ENCODE assay signal across 22 mouse cellular contexts in the genomic region with DNA sequence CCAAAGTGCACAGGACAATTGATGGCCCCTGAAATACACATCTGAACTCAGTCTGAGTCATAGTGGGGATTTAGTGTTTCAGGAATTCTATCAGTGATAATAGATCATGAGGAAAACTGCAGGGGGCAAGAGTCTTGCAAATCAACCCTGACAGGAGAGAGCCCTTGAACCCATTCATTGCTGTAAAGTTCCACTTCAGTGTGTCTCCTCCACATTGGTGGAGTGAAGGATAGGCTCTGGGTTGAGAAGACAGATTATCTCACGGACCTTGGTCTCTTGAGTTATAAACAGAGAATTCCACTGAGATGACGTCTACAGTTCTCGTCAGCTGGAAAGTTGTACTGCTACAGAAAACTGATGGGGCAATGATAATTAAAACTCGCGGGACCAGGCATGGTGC.
A peak's percentile ranks its signal among the peaks of the same experiment; 100 is the strongest.
DNase-seq lines count a peak whose midpoint lies in the region; ATAC-seq lines count a peak whose summit lies in the region.
"Had no signal": no experiment of that assay in that cellular context is flagged by ENCODE, and none has a peak within 500 bp of the region (broad histone marks: within the 10 kb centered on the region; RNA-seq: fewer than 3 reads in every experiment).

No protein-coding gene starts in this region.

- H3K9me3 ChIP-seq in intestine, embryonic 16.5 days (ENCODE audit: control insufficient read depth, low read length): no peaks in the 10 kb centered on the region; the same call in 1 of the 2 replicates
- no peaks in the 10 kb centered on the region for H3K9me3 ChIP-seq in hindbrain, embryonic 11.5 days (ENCODE audit: control insufficient read depth, low read length)
- H3K9me3 ChIP-seq: embryonic facial prominence, embryonic 15.5 days; forebrain, embryonic 10.5 days; heart, embryonic 15.5 days; hindbrain, embryonic 10.5 days; hindbrain, embryonic 15.5 days had no signal

- H3K27ac ChIP-seq in intestine, embryonic 16.5 days (ENCODE audit: low read length): no peak overlapping the region
- no peak overlapping the region for H3K27ac ChIP-seq in hindbrain, embryonic 11.5 days (ENCODE audit: low read depth, low read length)
- H3K27ac ChIP-seq: embryonic facial prominence, embryonic 15.5 days; forebrain, embryonic 10.5 days; heart, adult 2 months; heart, embryonic 15.5 days; hindbrain, embryonic 10.5 days; hindbrain, embryonic 15.5 days had no signal

- H3K4me3 ChIP-seq in intestine, embryonic 16.5 days (ENCODE audit: low read length): no peak overlapping the region
- H3K4me3 ChIP-seq in hindbrain, embryonic 11.5 days (ENCODE audit: low read depth, low read length): no peak overlapping the region
- H3K4me3 ChIP-seq: embryonic facial prominence, embryonic 15.5 days; erythroblast, embryonic 14.5 days; forebrain, embryonic 10.5 days; heart, adult 2 months; heart, embryonic 15.5 days; hindbrain, embryonic 10.5 days; hindbrain, embryonic 15.5 days had no signal

- WGBS in intestine, embryonic 16.5 days: 44% methylated on average over 5 of the region's 5 CpGs
- 87% methylated on average over 5 of the region's 5 CpGs for WGBS in hindbrain, embryonic 11.5 days

- ATAC-seq in intestine, embryonic 16.5 days: peak; percentile 85
- ATAC-seq in hindbrain, embryonic 11.5 days (ENCODE audit: low FRiP score): no peak
- ATAC-seq: forebrain, embryonic 14.5 days had no signal

- H3K9ac ChIP-seq in intestine, embryonic 16.5 days (ENCODE audit: low read depth, low read length): no peak overlapping the region
- no peak overlapping the region for H3K9ac ChIP-seq in hindbrain, embryonic 11.5 days (ENCODE audit: low read depth, low read length)
- H3K9ac ChIP-seq: embryonic facial prominence, embryonic 15.5 days; heart, embryonic 15.5 days; hindbrain, embryonic 15.5 days had no signal

- no peaks in the 10 kb centered on the region for H3K36me3 ChIP-seq in intestine, embryonic 16.5 days (ENCODE audit: control insufficient read depth, insufficient read depth, low read length)
- H3K36me3 ChIP-seq in hindbrain, embryonic 11.5 days (ENCODE audit: control insufficient read depth, insufficient read depth, low read length): no peaks in the 10 kb centered on the region
- H3K36me3 ChIP-seq: embryonic facial prominence, embryonic 15.5 days; forebrain, embryonic 10.5 days; heart, embryonic 15.5 days; hindbrain, embryonic 10.5 days; hindbrain, embryonic 15.5 days had no signal

- no peaks in the 10 kb centered on the region for H3K27me3 ChIP-seq in intestine, embryonic 16.5 days (replicated peaks; ENCODE audit: control insufficient read depth, insufficient read depth, low read length)
- no peaks in the 10 kb centered on the region for H3K27me3 ChIP-seq in hindbrain, embryonic 11.5 days (ENCODE audit: control insufficient read depth, insufficient read depth, low read length)
- H3K27me3 ChIP-seq: CH12.LX; embryonic facial prominence, embryonic 15.5 days; heart, embryonic 15.5 days; hindbrain, embryonic 15.5 days had no signal

- no peak overlapping the region for H3K4me2 ChIP-seq in intestine, embryonic 16.5 days (ENCODE audit: low read depth, low read length)
- H3K4me2 ChIP-seq in hindbrain, embryonic 11.5 days (replicated peaks; ENCODE audit: low read depth, low read length): no peak overlapping the region
- H3K4me2 ChIP-seq: embryonic facial prominence, embryonic 15.5 days; heart, embryonic 11.5 days; heart, embryonic 15.5 days; hindbrain, embryonic 15.5 days had no signal

- DNase-seq in adrenal gland, adult 8-10 months: peak; percentile 75
- no peak for DNase-seq in adrenal gland, postnatal 25 days
- peak; percentile 37 for DNase-seq in adrenal gland, postnatal 10 days
- peak; percentile 25 for DNase-seq in yolk sac, embryonic 10.5 days (ENCODE audit: low spot score)
- no peak for DNase-seq in ovary, postnatal 36 days (ENCODE audit: low spot score)
- no peak for DNase-seq in hindbrain, embryonic 11.5 days (ENCODE audit: low spot score)
- DNase-seq: cerebellum, adult 11 months; cerebellum, adult 8-10 months; cerebellum, postnatal 14 days; embryo, embryonic 11 days; heart, adult 2 months; kidney, adult 2 months had no signal

- no peaks in the 10 kb centered on the region for H3K4me1 ChIP-seq in intestine, embryonic 16.5 days (ENCODE audit: control insufficient read depth, insufficient read depth, low read length)
- H3K4me1 ChIP-seq in hindbrain, embryonic 11.5 days (replicated peaks; ENCODE audit: control insufficient read depth, insufficient read depth, low read length): no peaks in the 10 kb centered on the region
- H3K4me1 ChIP-seq: embryonic facial prominence, embryonic 15.5 days; forebrain, embryonic 10.5 days; hindbrain, embryonic 10.5 days had no signal

Comparison
In these comparisons a context has a peak if more than half of its experiments do, and no peak if none do; other contexts are left out.
1. DNase-seq: peak in adrenal gland, adult 8-10 months (single experiment), adrenal gland, postnatal 10 days (single experiment) and yolk sac, embryonic 10.5 days (single experiment); none in adrenal gland, postnatal 25 days (single experiment), ovary, postnatal 36 days (single experiment) and hindbrain, embryonic 11.5 days (single experiment).